Comparison of ENCODE assay signal across 8 mouse cellular contexts in genomic region chr4:142239240-142240126, GRCm38 (mm10). TPM values are rescaled to one million over a fixed set of nuclear protein-coding genes. Genes with fewer than 3 reads are reported as not detected.
DNase-seq lines count a peak whose midpoint lies in the region; ATAC-seq lines count a peak whose summit lies in the region.

TSS of gene Kazn (minus strand) at chr4:142239401.

- 0 out of 2 replicates have a peak, but pooled peaks cover 4% of the 10 kb centered on the region for H3K36me3 ChIP-seq in embryonic facial prominence, embryonic 10.5 days (replicated peaks)

- peak; percentile 95 for DNase-seq in adrenal gland, postnatal 14 days
- DNase-seq in embryonic facial prominence, embryonic 10.5 days (ENCODE audit: low spot score) = peak; percentile 97
- DNase-seq in heart, adult 11 months = peak; percentile 98
- DNase-seq in kidney, adult 11 months = peak; percentile 92
- peak; percentile 65 to 69 for DNase-seq in left cerebral cortex, postnatal 36 days (ENCODE audit: low spot score in 2 of 2)
- DNase-seq in mesoderm, embryonic 11.5 days (ENCODE audit: low read depth, low spot score) = peak; percentile 92
- DNase-seq in spleen, postnatal 10 days (ENCODE audit: low spot score in 2 of 2) = peak; percentile 12 to 57

- intact Hi-C loops in left cerebral cortex, postnatal 36 days (cut with DNase I) = loop anchor here (2.0 to 10.0 kb wide), 5 partner anchors 52 to 645 kb away; no protein-coding TSS in a partner anchor

- H3K27ac ChIP-seq in embryonic facial prominence, embryonic 10.5 days (replicated peaks) = peak within 1 kb of the TSS; percentile 87

- H3K9me3 ChIP-seq in embryonic facial prominence, embryonic 10.5 days = no peaks in the 10 kb centered on the region

- no peak for ATAC-seq in monocyte, adult 5-6 weeks (replicated peaks; ENCODE audit: insufficient number of reproducible peaks, low FRiP score, low TSS enrichment, poor library complexity, severe bottlenecking)

- WGBS in embryonic facial prominence, embryonic 10.5 days = 4% methylated on average over 46 of the region's 46 CpGs

- H3K4me1 ChIP-seq in embryonic facial prominence, embryonic 10.5 days = peaks cover 68% of the 10 kb centered on the region

- H3K27me3 ChIP-seq in embryonic facial prominence, embryonic 10.5 days (replicated peaks; ENCODE audit: low read depth, poor library complexity, severe bottlenecking) = peaks cover 8% of the 10 kb centered on the region

- peak within 1 kb of the TSS; percentile 77 for H3K4me3 ChIP-seq in embryonic facial prominence, embryonic 10.5 days

RNA-seq across cellular contexts. Expression of gene Kazn, which starts in this region (rescaled TPM):
- total RNA-seq in adrenal gland, postnatal 14 days (2021) = 18.2 and 23.8 TPM in 2 replicates
- polyA plus RNA-seq in embryonic facial prominence, embryonic 10.5 days (2016; fragmentation: Nextera tagmentation; extraction: Ambion mirVana) = 13.3 and 13.8 TPM in 2 replicates
- 100 to 1,000 TPM in 1 of 2 experiments, 10 to 100 TPM in 1; 80.6 to 112 TPM for total RNA-seq in left cerebral cortex, postnatal 36 days (2021)
- not detected in 3 replicates for total RNA-seq in monocyte, adult 5-6 weeks (2017)

Comparison
In these comparisons a context has a peak if more than half of its experiments do, and no peak if none do; other contexts are left out.
1. RNA of gene Kazn (total RNA-seq): 80.6 to 112 TPM in left cerebral cortex, postnatal 36 days and 18.2 to 23.8 TPM in adrenal gland, postnatal 14 days; not detected in monocyte, adult 5-6 weeks; every median in the first group is over 10 times any median in the second.
2. DNase-seq: peak in every context shown above with its lines; median percentile 98 in heart, adult 11 months; 97 in embryonic facial prominence, embryonic 10.5 days; 95 in adrenal gland, postnatal 14 days; 92 in kidney, adult 11 months; 92 in mesoderm, embryonic 11.5 days; 67 in left cerebral cortex, postnatal 36 days; 34 in spleen, postnatal 10 days.